Mouse (Mus musculus) testis, adult 2 months (tissue): Measurements from ENCODE around the gene Clec4f.
"Not testable (repeated sequence)": the region's sequence is repeated elsewhere in the genome, so short reads cannot be mapped to it uniquely, and the experiment has no call there.

Experiments used
- CTCF ChIP-seq: fragments of 200-500 bp; IDR thresholded peaks from 2 replicates; pipeline ENCODE4 v1.5.1; 2012; ENCODE audit warnings: low read depth, mild to moderate bottlenecking, inconsistent platforms, low read length, moderate library complexity; ENCODE audit not compliant: control insufficient read depth, insufficient read depth, insufficient replicate concordance
- POLR2A ChIP-seq: fragments of 200-500 bp; IDR thresholded peaks from 2 replicates; pipeline ENCODE4 v1.6.1; 2012; ENCODE audit warnings: low read depth, mild to moderate bottlenecking, inconsistent platforms, low read length, moderate library complexity; ENCODE audit not compliant: control insufficient read depth

DNA sequence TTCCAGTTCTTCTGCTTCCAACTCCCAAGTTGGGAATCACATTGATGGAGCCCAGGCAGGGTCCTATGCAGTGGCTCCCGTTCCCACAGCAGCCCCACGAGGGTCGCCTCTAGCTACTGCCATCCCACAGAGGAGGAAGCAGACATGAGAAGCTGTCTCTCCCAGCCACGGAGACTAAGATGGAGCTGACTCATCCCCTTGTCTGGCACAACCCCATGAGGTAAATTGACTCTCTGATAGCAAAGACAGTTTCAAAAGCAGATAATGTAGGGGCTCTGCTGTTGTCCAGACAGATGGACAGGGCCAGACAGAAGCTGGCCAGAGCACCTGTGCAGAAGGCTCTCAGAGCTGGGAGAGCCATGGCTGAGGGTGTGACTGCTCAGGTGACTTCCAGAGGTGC is 21.4 kb downstream of the Clec4f start:
- not testable (repeated sequence) for TF ChIP-seq CTCF, POLR2A
